Mouse (Mus musculus): ENCODE measurements at regions not wholly inside any gene's neighbourhood (a gene's known extent, or its start where the extent isn't known, plus 50 kb on each side); places are given as distances from the start of the nearest gene placed in this dataset.

DNA sequence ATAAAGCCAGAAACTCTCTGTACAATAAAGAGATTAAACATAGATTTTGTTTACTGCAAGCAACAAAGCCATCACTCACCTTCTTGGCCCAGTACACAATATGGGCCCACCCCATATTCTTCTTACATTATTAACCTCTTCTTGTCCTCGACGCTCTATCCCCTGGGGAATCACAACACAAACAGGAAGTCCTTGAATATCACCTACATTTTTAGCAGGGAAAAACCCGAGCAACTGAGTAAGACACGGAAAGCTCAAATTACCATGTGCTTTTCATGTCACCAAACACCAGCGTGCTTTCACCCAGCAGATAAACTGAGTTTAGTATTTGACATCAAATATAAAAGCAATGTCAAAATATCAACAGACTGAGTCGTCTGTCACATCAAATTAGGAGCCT is 179.7 kb downstream of the Parm1 start:
- WGBS, result 84% methylated on average over 6 of the region's 6 CpGs
- Histone ChIP-seq H3K27ac (no peak overlapping the region), H3K4me3 (no peak overlapping the region), H3K36me3 (no peaks in the 10 kb centered on the region), H3K4me1 (peaks cover 18% of the 10 kb centered on the region), H3K27me3 (ENCODE audit: low read depth, poor library complexity, severe bottlenecking) (no peaks in the 10 kb centered on the region), H3K9me3 (replicated peaks) (no peaks in the 10 kb centered on the region)
- no peak for DNase-seq (ENCODE audit: low spot score)

DNA sequence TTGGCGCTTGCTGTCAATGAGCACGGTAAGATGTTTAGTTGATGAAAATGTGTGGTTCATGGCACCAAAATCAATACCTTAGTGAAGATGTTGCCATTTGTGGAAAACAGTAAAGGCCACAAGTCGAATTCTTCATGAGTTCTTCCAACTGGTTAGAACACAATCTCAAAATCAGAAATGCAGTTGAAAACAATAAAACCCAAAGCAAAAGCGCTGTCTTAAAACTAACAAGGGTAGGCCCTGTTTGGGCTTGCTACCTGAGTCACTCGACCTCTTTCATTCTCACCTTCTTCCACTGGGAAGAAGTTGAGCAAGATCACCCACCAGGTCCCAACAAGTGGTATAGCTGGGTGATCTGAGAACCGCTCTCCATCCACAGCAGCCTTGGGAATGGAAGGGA is 179.1 kb downstream of the Parm1 start:
- 88% methylated on average over 6 of the region's 6 CpGs for WGBS
- Histone ChIP-seq H3K27me3 (ENCODE audit: low read depth, poor library complexity, severe bottlenecking) (no peaks in the 10 kb centered on the region), H3K4me3 (no peak overlapping the region), H3K9me3 (replicated peaks) (no peaks in the 10 kb centered on the region), H3K36me3 (no peaks in the 10 kb centered on the region), H3K27ac (no peak overlapping the region), H3K4me1 (peaks cover 23% of the 10 kb centered on the region)
- DNase-seq (ENCODE audit: low spot score), result no peak

DNA sequence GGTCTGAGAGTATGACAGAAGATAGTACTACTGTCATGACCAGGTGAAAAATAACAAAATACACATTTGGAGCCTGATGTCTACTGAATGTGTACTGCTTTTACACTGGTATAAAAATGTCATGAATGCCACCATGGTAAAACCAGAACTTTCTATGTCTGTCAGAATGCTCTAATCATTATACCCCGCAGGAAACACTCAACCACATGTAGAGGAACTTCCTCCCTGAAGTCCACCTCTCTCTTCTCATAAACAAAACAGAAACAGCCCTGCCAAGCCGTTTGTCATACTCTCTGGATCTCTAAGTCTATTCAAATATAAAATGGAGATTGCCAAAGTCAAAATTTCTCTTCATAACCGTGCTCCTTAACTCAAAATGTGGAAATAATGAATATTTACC is 178.2 kb downstream of the Parm1 start:
- no peaks in the 10 kb centered on the region for H3K36me3 ChIP-seq
- no peak overlapping the region for H3K4me3 ChIP-seq
- H3K27me3 ChIP-seq (ENCODE audit: low read depth, poor library complexity, severe bottlenecking), result no peaks in the 10 kb centered on the region
- H3K4me1 ChIP-seq, result peaks cover 25% of the 10 kb centered on the region
- H3K9me3 ChIP-seq (replicated peaks), result no peaks in the 10 kb centered on the region
- 85% methylated on average over 3 of the region's 3 CpGs for WGBS
- no peak overlapping the region for H3K27ac ChIP-seq
- no peak for DNase-seq (ENCODE audit: low spot score)

DNA sequence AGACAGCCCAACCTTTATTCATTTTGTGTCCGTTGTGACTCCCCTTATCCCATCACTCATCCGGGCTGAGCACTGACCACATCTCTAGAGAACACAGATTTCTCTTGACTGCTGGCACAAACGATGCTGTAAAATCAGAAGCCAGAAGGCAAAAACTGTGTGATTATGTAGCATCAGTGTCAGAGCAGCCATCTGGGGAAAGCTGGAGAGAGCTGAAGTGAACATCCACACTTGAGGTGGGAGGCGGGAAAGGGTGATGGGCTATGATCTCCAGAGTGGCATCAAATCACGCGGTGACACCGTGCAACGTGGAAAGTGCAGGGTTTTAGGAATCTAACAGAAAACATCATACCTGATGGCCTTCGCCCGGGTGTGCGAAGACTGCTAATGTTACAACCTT is 175.9 kb downstream of the Parm1 start:
- no peak for DNase-seq (ENCODE audit: low spot score)
- Histone ChIP-seq H3K36me3 (no peaks in the 10 kb centered on the region), H3K9me3 (replicated peaks) (no peaks in the 10 kb centered on the region), H3K4me3 (no peak overlapping the region), H3K4me1 (peaks cover 25% of the 10 kb centered on the region), H3K27ac (no peak overlapping the region), H3K27me3 (ENCODE audit: low read depth, poor library complexity, severe bottlenecking) (no peaks in the 10 kb centered on the region)
- 79% methylated on average over 11 of the region's 11 CpGs for WGBS

DNA sequence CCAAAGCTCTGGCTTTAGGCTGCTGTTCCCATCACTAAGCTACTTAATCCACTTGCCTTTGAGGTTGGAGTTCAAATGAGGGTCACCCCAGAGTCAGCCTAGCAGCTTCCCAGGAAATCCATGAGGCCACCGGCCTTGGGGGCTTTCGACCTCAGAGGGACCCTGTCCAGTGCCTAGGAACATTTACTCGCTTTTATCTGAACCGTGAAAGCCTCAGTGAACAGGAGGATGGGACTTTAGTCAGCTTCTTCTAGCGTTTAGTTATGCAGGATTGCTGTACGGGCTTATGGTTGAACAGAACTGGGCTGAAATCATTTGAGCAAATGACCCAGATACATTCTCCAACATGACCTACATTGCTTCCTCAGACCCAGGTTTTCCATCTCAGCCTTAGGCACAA is 174.9 kb downstream of the Parm1 start:
- Histone ChIP-seq H3K4me1 (peaks cover 25% of the 10 kb centered on the region), H3K27ac (no peak overlapping the region), H3K9me3 (replicated peaks) (no peaks in the 10 kb centered on the region), H3K36me3 (no peaks in the 10 kb centered on the region), H3K4me3 (no peak overlapping the region), H3K27me3 (ENCODE audit: low read depth, poor library complexity, severe bottlenecking) (no peaks in the 10 kb centered on the region)
- DNase-seq (ENCODE audit: low spot score), result no peak
- 25% methylated on average over 6 of the region's 6 CpGs for WGBS

DNA sequence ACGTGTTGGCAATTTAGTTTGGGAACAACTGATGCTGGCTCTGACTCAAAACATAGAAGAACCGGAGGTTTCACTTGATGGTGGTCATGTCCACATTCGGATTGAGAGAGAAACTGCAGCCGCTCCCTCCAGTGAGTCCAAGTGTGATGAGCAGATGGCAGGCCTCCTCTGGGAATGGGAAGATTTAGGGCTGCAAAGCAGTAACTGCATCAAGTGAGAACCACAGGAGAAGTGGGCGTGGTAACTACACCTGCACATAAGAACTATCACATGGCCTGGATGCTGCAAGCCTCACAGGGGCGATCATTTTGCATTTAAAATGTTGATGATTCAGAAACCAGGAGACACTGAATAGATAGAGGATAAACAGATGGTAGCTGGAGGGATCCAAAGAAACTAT is 161.3 kb downstream of the Parm1 start:
- 81% methylated on average over 6 of the region's 6 CpGs for WGBS

More for the DNA sequence above, 161.3 kb downstream of the Parm1 start:
- Histone ChIP-seq H3K27ac (no peak overlapping the region), H3K36me3 (no peaks in the 10 kb centered on the region), H3K4me3 (no peak overlapping the region), H3K27me3 (ENCODE audit: low read depth, poor library complexity, severe bottlenecking) (no peaks in the 10 kb centered on the region), H3K4me1 (no peaks in the 10 kb centered on the region), H3K9me3 (replicated peaks) (no peaks in the 10 kb centered on the region)
- DNase-seq (ENCODE audit: low spot score), result no peak

Data from limb, embryonic 10.5 days (tissue).